Mouse (Mus musculus): ENCODE measurements around the gene C2cd4c.

The C2cd4c gene

DNA sequence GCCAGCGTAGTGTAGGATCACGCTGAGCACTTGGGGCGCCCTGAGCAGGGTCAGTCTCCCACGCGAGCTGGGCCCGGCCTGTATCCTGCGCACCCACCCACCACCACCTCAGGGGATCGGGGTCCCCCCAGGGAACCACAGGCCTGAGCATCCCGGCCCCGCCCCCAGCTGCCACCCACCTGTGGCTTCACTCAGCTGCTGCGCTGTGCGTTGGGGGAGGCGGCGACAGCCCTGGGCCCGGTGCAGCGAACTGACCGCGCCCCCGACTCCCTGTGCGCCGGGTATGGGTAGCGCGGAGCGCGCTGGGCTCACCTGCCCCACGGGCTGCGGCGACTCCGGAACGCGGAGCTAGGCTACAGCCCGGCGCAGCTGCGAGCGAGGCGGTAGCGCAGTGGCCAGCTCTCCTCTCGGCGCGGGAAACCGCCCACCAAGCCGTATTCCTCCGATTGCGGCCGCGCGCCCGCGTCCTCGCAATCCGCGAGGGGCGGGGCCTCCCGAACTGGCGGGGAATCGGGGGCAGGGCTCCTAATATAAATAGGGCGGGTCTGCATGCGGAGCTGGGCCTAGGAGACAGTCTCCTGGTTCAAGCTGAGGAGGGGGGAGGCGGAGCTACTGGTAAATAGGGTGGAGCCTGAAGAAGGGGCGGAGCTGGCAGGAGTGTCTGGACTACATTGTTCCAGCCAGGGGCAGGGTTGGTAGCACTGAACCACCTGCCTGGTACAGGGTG lies at the start of gene C2cd4c:
TSS of gene C2cd4c (minus strand) at position 448 of the 727 bp plus-strand sequence.
- peak; percentile 76 for DNase-seq (ENCODE audit: inconsistent ontology term)

DNA sequence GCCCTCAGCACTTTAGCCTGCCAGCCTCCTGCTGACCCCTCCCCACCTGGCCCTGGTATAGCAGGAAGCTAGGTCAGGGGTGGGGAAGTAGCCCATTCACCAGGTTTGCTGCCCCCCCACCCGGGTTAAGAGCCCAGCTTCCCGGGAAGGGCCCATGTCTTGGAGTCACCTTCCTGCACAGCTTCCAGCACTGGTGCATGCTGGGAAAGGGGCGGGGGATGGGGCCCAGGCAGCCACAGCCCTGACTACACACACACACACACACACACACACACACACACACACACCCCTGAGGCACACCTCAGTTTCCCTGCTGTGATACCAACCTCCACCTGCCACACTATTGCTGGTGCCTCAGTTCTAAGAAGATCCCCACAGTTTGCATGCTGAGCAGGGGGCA lies 48.0 kb upstream of the C2cd4c start:
- no peak for DNase-seq (ENCODE audit: inconsistent ontology term)

DNA sequence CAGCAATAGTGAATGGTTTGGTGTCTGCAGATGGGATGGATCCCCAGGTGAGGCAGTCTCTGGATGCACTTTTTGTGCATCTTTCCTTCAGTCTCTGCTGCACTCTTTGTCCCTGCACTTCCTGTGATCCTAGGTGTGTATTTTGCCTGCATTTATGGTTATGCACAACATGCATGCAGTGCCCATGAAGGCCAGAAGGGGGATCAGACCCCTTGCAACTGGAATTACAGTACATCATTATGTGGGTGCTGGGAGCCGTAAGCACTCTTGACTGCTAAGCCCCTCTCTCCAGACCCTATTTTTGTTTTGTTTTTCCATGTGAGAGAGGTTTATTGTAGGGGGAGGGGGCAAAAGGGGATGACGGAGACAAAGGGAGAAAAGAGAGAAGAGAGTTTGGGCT lies 46.5 kb upstream of the C2cd4c start:
- no peak for DNase-seq (ENCODE audit: inconsistent ontology term)

DNA sequence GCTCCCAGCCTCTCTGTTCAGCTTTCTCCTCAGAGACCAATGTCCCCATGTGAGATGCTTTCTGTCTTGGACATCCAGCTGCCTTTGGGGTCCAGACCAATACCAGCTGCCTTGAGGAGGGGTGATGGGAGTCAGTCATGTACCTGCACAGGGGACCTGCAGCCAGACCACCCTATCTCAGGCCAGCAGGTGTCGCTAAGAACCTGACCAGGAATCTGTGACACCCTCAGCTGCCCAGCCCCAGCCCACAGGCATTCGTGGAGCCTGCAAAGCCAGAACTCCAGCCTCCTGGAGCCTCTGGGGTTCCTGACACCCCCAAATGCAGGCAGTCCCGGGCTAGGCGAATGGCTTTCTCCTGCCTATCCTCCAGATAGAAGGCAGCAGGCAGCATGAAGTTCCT lies 45.0 kb upstream of the C2cd4c start:
- DNase-seq (ENCODE audit: inconsistent ontology term): no peak

DNA sequence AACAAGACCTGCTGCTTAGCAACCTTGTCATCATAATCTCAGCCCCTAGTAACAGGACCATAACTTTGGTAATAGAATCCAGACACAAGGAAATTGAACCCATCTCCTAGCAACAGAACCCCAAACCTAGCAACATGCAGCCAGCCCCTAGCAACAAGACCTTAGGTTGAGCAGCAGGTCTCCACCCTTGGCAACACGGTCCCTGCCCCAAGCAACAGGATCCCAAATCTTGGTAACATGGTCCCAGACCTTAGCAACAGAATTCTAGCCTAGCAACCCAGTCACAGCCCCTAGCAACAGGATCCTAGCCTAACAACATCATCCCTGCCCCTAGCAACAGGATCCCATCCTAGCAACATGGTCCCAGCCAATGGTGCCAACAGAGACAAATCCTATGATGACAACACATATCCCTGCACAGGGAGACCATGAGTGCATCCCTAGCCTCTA lies 41.1 kb upstream of the C2cd4c start:
- no peak for DNase-seq (ENCODE audit: inconsistent ontology term)

DNA sequence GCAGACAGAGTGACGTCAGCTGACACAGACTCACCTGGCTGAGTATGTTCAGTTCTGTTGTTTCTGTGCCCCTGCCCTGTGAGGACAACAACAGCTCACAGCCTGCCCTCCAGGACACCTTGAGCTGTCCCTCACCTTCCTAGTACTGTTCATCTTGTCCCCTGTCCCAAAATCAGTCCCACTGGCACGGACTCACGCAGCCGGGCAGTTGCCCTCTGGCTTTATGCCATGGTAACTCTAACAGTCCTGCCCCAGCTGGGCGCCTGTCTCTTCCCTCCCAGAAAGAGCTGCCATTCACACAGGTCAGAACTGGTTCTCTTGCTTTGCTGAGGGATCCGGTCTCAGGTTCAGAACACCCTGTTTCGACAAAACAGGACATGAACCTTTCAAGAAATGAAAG lies 39.0 kb upstream of the C2cd4c start:
- DNase-seq (ENCODE audit: inconsistent ontology term): no peak

DNA sequence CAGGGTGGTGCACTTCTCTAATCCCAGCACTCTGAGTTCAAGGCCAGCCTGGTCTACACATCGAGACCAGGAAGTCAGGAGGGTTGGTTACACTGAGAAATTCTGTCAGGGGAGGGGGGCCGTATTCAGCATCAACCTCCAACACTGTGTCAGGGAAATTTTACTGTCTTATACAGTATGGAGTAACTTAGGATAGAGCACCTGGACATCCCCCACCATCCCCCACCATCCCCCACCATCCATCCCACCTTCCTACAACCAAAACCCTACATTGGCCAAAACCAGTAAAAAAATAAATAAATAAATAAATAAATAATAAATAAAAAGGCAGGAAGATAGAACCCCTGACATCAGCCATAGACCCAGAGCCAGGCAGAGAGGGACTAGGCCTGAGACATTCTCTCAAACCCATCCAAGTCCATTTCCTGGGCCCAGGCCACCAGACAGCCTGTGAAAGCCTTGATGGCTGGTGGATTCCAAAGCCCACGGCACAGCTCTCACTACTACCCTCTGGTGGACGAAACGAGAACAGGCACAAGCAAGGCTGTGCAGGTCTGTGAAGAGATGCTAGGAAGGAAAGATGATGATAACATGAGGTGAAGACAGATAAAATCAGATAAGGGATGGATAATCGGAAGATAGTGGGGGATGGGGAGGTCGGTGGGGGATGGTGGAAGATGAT lies 35.4 kb upstream of the C2cd4c start:
- DNase-seq (ENCODE audit: inconsistent ontology term): peak; percentile 47

DNA sequence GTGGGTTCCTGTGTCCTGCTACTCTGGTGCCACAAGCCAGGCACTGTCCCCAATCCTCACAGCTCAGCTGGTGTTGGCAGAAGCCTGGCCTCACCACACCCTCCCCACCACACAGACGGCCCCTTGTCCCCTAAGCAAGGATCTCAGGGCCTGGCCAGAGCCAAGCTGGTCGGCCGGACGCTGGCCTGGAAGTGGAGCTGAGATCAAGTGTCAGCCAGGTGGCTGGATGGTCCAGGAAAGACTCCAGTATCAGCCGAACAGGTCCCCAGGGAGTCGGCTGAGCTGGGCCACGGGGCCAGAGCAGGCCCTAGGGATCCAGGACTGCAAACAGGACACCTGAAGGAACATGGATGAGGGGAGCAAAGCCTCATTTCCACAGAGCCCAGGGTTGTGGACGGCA lies 31.9 kb upstream of the C2cd4c start, which contains the start of gene Odf3l2:
TSS of gene Odf3l2 (minus strand) at position 28 of the 400 bp plus-strand sequence.
- no peak for DNase-seq (ENCODE audit: inconsistent ontology term)

DNA sequence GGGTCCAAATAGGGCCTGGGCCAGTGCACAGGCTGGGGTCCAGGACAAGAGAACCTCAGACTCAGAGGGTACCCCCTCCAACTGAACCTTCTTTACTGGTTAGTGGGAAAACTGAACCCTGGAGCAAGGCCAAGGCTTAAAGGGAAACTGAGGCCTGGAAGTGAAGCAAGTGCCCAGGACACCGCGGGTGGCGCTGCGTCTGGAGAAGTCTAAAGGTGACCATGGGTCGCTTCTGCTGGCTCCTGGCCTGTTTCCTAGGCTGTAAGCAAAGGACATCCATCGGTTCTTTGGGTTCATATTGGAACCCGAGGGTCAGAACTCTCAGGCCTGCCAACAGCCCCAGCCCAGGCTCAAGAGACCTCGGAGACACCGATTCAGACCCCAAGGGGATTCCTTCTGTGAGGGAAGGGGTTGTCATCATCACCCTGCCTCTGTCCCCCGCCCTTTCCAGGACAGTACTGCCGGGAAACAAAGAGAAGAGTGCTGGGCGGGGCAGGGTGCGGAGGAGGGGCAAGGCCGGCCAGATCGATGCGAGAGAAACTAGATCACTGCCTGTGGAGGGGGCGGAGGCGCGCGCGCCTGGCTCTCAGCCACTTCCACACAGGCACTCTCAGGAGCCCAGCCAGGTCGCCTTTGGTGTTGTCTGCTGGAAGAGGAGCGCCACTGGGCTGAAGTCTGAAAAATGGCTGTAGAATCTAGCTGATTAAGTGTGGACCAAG lies 24.8 kb upstream of the C2cd4c start:
- DNase-seq (ENCODE audit: inconsistent ontology term): peak; percentile 86

DNA sequence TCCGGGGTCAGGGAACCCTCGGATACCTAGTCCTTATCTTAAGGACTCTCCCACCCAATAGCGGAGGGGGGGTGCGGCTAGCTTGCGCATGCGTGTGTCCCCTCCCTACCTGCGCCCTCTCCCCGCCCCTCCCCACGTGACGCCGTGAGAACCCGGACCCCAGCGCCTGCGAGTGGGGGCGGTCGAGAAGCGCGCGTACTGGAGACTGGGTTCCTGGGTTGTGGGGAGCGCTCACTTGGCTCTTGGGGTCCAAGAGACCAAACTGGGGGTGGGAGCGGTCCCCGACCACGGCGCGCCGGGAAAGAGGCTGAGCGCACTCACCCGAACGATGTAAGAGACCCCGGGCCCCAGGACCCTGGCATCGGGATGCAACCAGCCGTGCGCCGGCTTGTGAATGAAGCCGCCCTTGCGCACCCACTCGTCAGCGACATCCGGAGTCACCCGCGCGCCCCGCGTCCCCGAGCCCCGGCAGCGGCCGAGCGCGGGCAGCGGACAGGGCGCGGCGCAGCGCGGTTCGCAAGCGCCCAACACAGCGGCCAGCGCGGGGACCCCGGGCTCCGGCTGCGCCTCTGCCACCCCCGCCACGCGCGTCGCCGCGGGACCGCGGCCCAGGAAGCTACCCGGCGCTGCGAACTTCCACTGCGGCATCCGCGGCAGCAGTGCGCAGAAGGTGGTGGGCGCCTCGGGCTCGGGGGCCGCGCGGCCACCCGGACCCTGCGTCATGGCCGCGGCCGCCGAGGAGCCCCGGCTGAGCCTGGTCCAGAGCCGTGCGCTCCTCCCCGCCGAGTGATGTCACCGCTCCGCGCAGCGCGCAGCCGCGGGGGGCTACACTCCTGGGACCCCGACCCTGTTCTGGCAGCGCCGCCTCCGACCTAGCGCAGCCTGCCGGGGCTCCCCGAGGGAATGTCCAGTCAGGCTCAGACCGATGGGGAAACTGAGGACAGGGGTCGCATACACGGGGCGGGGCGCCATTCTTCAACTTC lies 23.6 kb upstream of the C2cd4c start, which contains the start of gene Shc2:
TSS of gene Shc2 (minus strand) at position 791 of the 983 bp plus-strand sequence.
- peak; percentile 49 for DNase-seq (ENCODE audit: inconsistent ontology term)

DNA sequence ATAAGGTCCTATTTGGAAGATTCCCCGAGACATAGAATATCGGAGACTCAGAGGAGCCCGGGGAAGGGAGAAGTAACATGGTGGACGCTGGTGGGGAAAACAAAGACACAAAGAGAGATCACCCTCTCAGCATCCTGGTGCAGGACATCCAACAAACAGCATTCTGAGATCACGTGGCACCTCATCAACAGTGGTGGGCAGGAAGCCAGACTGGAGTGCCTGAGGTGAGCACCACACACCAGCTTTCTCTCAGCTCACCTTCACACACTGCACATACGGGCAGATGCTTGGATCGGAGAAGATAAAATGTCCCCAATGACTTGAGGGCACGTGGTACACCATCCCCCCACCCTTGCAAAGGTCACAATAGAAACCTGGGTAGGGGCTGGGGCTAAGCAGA lies 22.5 kb upstream of the C2cd4c start:
- DNase-seq (ENCODE audit: inconsistent ontology term): no peak

DNA sequence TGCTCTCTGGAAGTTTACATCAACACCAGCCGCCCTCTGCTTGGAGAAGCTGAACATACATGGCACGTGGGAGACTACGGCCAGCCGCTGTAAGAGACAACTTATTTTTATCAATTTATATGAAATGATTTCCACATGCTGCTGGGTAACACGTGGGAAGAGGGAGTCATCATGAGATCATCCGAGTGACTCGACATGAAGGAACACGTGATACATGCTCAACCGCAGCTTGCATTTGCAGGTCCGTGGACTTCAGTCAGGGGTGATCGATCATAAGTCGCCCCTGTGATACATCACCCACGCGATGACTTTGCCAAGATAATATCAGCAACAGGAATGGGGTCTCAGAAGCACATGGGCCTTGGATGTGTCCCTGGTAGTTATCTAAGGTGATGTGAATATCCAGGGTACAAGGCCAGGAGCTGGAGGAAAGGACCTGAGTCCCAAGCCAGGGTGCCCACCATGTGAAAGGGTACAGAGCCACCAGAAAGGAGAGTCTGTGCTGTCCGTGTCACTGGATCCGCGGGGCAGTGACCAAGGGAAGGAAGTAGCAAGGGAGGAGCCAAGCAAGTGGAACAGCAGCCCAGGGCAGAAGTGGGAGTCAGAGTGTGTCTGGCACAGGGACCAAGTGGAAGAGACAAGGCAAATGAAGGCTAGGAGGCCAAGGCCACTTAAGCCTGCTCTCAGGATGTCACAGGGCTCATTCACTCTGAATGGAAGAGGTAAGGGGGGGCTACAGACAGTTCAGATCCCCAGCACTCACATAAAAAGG lies 19.4 kb upstream of the C2cd4c start:
- no peak for DNase-seq (ENCODE audit: inconsistent ontology term)

DNA sequence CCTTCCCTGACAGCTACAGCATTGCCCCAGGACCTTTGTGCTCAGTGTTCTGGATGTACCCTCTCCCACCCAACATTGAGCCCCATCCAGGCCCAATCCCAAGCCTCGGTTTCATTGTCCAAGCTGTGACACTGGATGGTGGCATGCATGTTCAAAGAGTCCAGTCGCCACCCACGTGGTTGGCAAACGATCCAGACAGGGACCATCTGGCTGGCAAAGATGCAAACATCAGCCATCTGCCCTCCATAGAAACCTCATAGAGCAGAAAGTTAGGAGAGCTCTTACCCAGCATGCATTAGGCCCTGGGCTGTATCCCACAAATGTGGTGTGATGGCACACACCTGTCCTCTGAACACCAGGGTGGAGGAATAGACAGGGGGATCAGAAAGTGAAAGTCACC lies 17.6 kb upstream of the C2cd4c start:
- DNase-seq (ENCODE audit: inconsistent ontology term): peak; percentile 30

DNA sequence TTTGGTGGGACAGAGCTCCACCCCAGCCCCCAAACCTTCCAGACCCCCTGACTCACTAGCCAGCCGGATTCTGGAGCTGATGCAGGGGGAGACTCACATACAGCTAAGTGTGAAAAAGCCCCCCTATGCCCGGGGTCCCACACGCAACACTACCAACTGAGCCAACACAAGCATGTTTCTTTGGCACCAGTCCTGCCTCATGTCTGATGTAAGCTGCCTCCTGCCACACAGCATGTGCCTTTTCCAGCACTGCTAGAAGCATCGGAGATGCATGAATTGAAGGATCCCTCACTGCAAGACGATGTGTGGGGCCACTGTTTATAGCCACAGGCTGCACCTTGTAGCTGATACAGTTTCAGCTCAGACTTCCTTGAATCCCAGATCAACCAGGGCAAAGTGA lies 14.6 kb upstream of the C2cd4c start:
- no peak for DNase-seq (ENCODE audit: inconsistent ontology term)

DNA sequence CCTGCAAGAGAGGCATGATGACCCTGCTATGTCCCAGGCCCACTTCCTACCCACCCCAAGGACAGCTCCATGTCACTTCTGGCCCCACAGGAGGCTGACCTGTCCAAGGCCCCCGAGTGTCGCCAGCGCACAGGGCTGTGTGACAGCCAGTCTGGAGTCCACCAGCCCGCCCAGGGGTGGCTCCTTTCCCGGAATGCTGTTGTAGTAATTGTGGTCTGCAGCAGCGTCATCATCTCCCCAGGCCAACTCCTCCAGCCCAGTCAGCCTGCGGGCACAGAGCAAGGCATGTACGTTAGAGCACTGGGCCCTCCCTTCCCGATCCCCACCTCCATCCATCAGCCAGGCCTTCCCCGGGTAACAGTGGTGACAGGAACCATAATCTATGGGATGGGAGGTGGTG lies 12.3 kb upstream of the C2cd4c start:
- no peak for DNase-seq (ENCODE audit: inconsistent ontology term)

DNA sequence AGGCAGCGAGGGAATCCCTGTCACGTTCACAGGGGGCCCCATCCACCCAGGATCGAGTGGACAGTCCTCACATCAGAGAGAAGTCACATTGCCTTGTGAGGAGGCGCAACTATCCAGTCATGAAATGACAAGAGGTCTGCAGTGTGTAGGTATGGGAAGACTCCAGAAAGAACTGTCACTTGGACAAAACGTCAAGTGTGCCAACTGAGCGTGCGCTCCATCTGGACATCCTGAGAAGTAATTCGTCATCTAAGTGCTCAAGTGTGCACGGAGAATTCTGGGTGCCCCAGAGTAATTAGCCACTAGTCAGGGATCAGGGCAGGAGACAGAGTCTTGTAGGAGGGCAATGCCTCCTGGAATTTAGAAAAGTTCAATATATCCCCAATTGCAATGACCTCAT lies 11.6 kb upstream of the C2cd4c start:
- DNase-seq (ENCODE audit: inconsistent ontology term): no peak

DNA sequence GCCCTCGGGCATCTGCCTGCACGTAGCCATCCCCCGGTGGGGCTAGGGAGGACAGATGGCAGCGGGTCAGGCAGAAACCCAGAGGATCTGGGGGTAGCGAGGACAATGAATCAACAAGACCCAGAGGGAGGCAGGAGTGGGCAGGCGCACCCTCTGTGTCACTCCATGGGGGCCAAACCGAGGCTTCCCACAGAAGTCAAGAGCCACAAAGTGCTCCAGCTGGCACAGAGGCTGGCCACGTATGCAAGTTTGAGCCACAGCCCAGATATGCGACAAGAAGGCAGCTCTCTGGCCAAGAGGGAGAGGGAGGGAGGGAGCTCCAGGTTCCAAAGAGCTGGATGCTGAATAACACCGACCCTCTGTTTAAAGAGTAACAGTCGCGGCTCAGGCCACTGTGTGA lies 10.1 kb upstream of the C2cd4c start:
- peak; percentile 31 for DNase-seq (ENCODE audit: inconsistent ontology term)

DNA sequence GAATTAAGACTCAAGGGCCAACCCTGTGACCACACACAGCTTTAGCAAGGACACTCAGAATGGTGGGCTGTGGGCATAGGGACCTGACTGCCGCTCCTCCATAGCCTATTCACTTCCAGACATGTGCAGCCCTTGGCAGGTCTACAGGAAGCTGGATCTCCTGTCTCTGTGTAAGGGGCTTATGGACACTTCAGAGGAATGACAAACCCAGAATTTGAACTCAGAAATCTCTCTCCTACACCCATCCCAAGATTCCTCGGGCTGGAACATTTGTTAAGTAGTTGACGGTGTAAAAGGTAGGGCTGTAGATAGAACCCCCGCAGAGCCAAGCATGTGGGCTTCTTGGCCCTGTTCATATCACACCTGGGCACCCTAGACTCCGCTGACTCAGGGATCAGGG lies 2.6 kb upstream of the C2cd4c start:
- no peak for DNase-seq (ENCODE audit: inconsistent ontology term)

DNA sequence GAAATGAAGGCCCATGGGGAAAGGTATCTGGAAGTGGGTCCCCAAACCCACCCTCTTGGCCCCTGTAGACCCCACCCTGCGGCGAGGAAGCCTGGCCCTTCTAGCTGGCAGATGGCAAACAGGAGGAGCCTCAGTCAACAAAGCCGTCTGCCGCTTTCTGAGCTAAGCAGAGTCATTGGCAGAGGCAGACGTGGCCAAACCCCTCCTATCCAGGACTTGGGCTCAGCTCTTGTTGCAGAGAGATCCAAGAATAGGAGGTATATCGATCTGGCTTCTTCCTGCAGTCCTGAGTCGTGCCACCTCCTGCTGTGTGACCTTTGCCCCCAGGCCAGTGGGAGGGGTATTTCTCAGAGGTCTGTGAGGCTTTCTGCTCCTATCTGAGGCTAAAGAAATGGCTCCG lies 2.0 kb upstream of the C2cd4c start:
- no peak for DNase-seq (ENCODE audit: inconsistent ontology term)

DNA sequence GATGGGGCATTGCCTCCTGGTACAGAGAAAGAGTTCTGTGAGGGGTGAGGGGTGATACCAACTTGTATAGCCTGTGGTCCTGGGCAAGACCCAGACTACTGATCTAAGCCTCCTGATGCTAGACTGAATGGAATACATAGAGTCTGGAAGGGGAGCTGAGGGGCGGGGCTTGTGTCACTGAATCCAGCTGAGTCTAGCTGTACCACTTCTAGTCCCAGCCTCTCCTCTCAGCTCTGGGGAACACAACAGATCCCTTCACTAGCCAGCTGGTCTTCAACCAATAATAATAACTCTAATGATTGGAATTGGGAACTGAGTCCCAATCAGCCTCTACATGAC lies 449 bp upstream of the C2cd4c start:
- DNase-seq (ENCODE audit: inconsistent ontology term): no peak
